Mouse (Mus musculus): Measurements from ENCODE around the gene Hhipl1. TPM values are rescaled to one million over a fixed set of nuclear protein-coding genes. Genes with fewer than 3 reads are reported as not detected.

Gene Hhipl1
- polyA plus RNA-seq, 1 experiment: 1.6 TPM

DNA sequence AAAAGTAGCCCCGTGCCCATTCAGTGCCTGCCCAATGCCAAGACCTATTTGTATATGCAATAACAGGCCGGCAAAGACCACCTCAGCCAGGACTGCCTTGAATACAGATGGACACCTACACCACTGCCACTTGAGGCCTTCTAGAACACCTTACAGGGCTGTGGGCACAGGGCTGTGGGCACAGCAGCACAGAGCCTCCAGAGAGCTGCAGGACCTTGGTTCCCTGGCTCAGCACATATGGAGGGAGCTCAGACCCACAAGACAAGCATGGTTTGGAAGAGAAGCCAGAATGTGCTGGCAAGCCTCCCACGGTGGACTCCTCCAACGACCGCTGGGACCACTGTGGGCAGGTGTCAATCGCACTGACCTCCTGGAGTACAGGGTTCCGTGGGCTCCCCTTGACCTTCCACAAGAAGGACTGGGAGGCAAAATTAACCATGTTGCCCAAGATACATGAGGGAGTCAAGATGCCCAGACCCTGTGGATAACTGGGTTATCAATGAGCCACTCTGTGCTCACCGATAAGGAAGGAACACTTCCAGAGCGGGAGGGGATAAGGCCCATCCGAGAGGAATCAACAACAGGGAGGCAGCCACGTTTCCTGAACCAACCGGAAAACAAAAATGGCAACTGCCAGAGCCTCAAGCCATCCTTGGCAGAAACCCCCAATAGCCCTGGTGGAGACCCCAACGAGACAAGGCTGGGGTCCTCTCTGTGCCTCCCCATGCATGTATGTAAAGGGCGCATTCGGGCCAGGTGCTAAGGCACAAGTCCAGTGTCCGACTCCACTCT is 34.5 kb upstream of the Hhipl1 start:
- peaks cover 4% of the 10 kb centered on the region for H3K79me3 ChIP-seq (ENCODE audit: low read depth)
- H3K4me3 ChIP-seq (ENCODE audit: insufficient read depth, poor library complexity, severe bottlenecking): no peak overlapping the region
- TF ChIP-seq MAX (IDR thresholded peaks at IDR 0.05): no peak
- TF ChIP-seq MYOD1 (IDR thresholded peaks at IDR 0.05; ENCODE audit: control insufficient read depth, insufficient read length, low read depth): no peak
- no peak for TF ChIP-seq FOSL1 (IDR thresholded peaks at IDR 0.05; ENCODE audit: insufficient read depth, low read length, poor library complexity, severe bottlenecking)
- no peak for TF ChIP-seq USF1 (IDR thresholded peaks at IDR 0.05; ENCODE audit: low read depth)
- TF ChIP-seq MYOG (IDR thresholded peaks at IDR 0.05; ENCODE audit: control insufficient read depth, extremely low read depth, insufficient read length): no peak
- no peaks in the 10 kb centered on the region for H3K27me3 ChIP-seq (ENCODE audit: control insufficient read depth, insufficient read depth, insufficient read length)
- H3K36me3 ChIP-seq (ENCODE audit: control insufficient read depth, insufficient read depth): no peaks in the 10 kb centered on the region
- no peak overlapping the region for H3ac ChIP-seq (ENCODE audit: control insufficient read depth, insufficient read length, low read depth)
- no peaks in the 10 kb centered on the region for H3K79me2 ChIP-seq (ENCODE audit: control insufficient read depth, insufficient read depth)

DNA sequence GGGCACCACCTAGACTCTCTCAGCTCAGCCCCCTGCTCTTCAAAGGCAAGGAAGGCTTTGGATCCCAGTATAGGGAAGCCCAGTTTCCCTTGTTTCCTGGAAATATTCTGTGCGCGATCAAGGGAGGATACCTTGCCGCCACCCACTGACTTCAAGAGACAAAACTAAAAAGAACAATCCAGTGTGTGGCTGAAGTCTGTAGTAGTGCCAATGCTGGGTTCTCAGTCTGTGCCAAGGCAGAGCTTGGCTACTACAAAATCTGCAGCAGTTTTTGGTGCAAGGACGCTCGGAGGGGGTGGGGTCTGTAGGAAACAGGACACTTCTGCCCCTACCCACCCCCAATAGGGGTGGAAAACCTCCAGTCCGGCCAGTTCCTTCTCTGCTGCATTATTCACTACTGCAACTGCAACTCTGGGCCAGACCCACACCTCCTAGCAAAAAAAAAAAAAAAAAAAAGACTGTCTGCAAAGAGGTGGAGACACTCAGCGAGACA is 33.9 kb upstream of the Hhipl1 start:
- no peak for TF ChIP-seq MYOG (IDR thresholded peaks at IDR 0.05; ENCODE audit: control insufficient read depth, extremely low read depth, insufficient read length)
- no peak for TF ChIP-seq CEBPB (IDR thresholded peaks at IDR 0.05; ENCODE audit: low read depth)
- TF ChIP-seq CTCF (IDR thresholded peaks at IDR 0.05; ENCODE audit: control insufficient read depth, insufficient read depth, insufficient read length): no peak
- no peak for TF ChIP-seq FOSL1 (IDR thresholded peaks at IDR 0.05; ENCODE audit: insufficient read depth, low read length, poor library complexity, severe bottlenecking)
- TF ChIP-seq MYOD1 (IDR thresholded peaks at IDR 0.05; ENCODE audit: control insufficient read depth, insufficient read length, low read depth): no peak
- no peak for TF ChIP-seq USF1 (IDR thresholded peaks at IDR 0.05; ENCODE audit: low read depth)
- no peak for TF ChIP-seq MAX (IDR thresholded peaks at IDR 0.05)
- H3K27me3 ChIP-seq (ENCODE audit: control insufficient read depth, insufficient read depth, insufficient read length): no peaks in the 10 kb centered on the region
- peaks cover 4% of the 10 kb centered on the region for H3K79me3 ChIP-seq (ENCODE audit: low read depth)
- H3ac ChIP-seq (ENCODE audit: control insufficient read depth, insufficient read length, low read depth): no peak overlapping the region
- no peak overlapping the region for H3K4me3 ChIP-seq (ENCODE audit: insufficient read depth, poor library complexity, severe bottlenecking)
- H3K79me2 ChIP-seq (ENCODE audit: control insufficient read depth, insufficient read depth): no peaks in the 10 kb centered on the region
- no peaks in the 10 kb centered on the region for H3K36me3 ChIP-seq (ENCODE audit: control insufficient read depth, insufficient read depth)

DNA sequence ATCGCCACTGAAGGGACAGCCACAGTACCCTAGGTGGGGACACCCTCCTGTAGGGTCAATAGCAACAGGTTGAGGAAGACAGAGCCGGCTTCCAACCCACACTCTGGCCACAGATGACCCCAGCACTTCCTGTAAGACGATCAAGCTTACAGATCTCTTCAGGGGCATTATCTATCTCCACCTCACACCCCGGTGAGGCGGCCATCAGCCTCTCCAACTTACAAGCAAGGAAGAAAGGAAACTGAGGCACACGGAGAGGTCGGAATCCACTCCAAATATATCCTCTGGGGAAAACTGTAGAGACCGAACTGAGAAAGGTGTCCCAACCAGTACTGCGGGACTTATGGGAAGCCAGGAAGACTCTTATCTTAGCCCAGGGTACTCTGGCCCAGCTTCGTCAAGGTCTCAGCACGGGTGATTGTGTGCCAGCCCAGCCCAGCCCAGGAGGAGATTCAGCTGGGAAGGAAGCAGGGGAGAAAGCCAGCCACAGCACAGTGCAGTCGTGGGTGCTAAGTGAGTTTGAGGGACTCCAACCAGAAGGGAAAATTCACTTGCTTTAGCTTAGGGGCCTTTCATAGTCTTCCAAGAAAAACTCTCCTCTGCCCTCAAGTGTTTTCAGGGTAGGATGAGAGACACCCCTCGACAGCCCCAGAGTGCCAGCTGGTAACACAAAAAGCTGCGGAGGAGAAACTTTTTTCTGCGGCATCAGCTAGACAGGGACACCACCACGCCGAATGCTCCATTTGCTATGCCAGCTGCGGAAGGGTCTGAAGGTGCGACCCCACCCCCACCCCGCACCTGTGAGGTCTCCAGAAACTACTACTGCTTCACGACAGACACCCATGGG is 32.4 kb upstream of the Hhipl1 start:
- Histone ChIP-seq H3K79me2 (ENCODE audit: control insufficient read depth, insufficient read depth) (no peaks in the 10 kb centered on the region), H3K79me3 (ENCODE audit: low read depth) (peaks cover 4% of the 10 kb centered on the region), H3ac (ENCODE audit: control insufficient read depth, insufficient read length, low read depth) (no peak overlapping the region), H3K27me3 (ENCODE audit: control insufficient read depth, insufficient read depth, insufficient read length) (no peaks in the 10 kb centered on the region), H3K4me3 (ENCODE audit: insufficient read depth, poor library complexity, severe bottlenecking) (no peak overlapping the region), H3K36me3 (ENCODE audit: control insufficient read depth, insufficient read depth) (no peaks in the 10 kb centered on the region)
- TF ChIP-seq MYOG (IDR thresholded peaks at IDR 0.05; ENCODE audit: control insufficient read depth, extremely low read depth, insufficient read length) (no peak), FOSL1 (IDR thresholded peaks at IDR 0.05; ENCODE audit: insufficient read depth, low read length, poor library complexity, severe bottlenecking) (no peak), USF1 (IDR thresholded peaks at IDR 0.05; ENCODE audit: low read depth) (no peak), MAX (IDR thresholded peaks at IDR 0.05) (no peak), CTCF (IDR thresholded peaks at IDR 0.05; ENCODE audit: control insufficient read depth, insufficient read depth, insufficient read length) (no peak), MYOD1 (IDR thresholded peaks at IDR 0.05; ENCODE audit: control insufficient read depth, insufficient read length, low read depth) (no peak), CEBPB (IDR thresholded peaks at IDR 0.05; ENCODE audit: low read depth) (no peak)

DNA sequence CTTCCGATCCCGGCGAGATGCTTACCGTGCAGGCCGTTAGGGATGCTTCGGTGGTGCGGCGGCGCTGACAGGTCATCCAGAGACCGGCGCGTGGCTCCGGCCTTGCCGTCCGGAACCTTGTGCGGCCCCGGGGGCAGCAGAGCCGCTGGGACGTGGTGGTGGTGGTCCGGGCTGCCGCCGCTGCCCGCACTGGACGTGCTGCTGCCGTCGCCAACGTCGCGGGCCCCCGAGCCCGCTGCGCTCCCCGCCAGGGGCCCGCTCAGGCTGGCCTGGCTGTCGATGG is 31.8 kb upstream of the Hhipl1 start:
- TF ChIP-seq MYOD1 (IDR thresholded peaks at IDR 0.05; ENCODE audit: control insufficient read depth, insufficient read length, low read depth) (no peak), CTCF (IDR thresholded peaks at IDR 0.05; ENCODE audit: control insufficient read depth, insufficient read depth, insufficient read length) (no peak), MYOG (IDR thresholded peaks at IDR 0.05; ENCODE audit: control insufficient read depth, extremely low read depth, insufficient read length) (no peak), USF1 (IDR thresholded peaks at IDR 0.05; ENCODE audit: low read depth) (no peak), MAX (IDR thresholded peaks at IDR 0.05) (no peak), CEBPB (IDR thresholded peaks at IDR 0.05; ENCODE audit: low read depth) (no peak), FOSL1 (IDR thresholded peaks at IDR 0.05; ENCODE audit: insufficient read depth, low read length, poor library complexity, severe bottlenecking) (no peak)
- Histone ChIP-seq H3K36me3 (ENCODE audit: control insufficient read depth, insufficient read depth) (no peaks in the 10 kb centered on the region), H3ac (ENCODE audit: control insufficient read depth, insufficient read length, low read depth) (no peak overlapping the region), H3K79me2 (ENCODE audit: control insufficient read depth, insufficient read depth) (no peaks in the 10 kb centered on the region), H3K27me3 (ENCODE audit: control insufficient read depth, insufficient read depth, insufficient read length) (no peaks in the 10 kb centered on the region), H3K4me3 (ENCODE audit: insufficient read depth, poor library complexity, severe bottlenecking) (no peak overlapping the region), H3K79me3 (ENCODE audit: low read depth) (peaks cover 4% of the 10 kb centered on the region)

DNA sequence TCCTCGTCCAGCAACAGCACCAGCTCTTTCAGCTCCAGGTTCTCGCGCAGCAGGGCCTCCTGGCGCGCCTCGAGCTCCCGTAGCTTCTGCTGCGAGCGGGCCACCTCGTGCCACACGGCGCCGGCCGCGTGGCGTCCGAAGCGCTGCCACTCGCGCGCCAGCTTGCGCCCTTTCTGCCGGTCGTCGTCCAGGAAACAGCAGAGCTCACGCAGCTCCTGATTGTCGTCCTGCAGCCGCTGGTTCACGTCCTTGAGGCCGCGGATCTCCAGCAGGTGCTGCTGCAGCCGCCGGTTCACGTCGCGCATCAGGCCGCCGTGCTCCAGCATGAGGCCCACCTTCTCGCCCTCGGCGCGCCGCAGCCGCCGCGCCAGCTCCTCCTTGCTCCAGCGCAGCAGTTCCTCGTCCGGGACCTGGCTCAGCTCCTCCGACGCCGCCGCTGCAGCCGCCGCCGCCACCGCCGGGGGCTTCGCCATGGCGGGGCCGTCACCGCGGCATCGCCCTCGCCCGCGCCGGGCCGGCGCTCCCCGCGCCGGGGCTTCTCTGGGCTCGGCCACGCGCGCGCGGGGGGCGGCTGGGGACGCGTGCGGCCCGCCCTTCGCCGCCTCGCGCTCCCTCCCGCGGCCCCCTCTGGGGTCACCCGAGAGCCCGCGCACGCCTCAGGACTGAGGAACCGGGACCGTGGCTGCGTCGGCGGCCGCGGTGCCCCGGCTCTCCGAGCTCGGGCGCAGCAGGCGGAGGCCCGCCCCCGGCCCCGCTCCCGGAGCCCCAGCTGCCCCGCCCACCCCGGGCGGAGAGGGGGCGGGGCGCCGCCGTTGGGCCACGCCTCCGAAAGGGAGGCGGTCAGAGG is 31.2 kb upstream of the Hhipl1 start, which contains the start of gene Ccdc85c:
Gene Ccdc85c, minus strand, starts transcription at position 765 of the 847 bp plus-strand sequence.
- no peaks in the 10 kb centered on the region for H3K36me3 ChIP-seq (ENCODE audit: control insufficient read depth, insufficient read depth)
- H3K79me3 ChIP-seq (ENCODE audit: low read depth): peaks cover 4% of the 10 kb centered on the region
- no peaks in the 10 kb centered on the region for H3K27me3 ChIP-seq (ENCODE audit: control insufficient read depth, insufficient read depth, insufficient read length)
- H3ac ChIP-seq (ENCODE audit: control insufficient read depth, insufficient read length, low read depth): peak within 1 kb of the TSS; percentile 87
- no peaks in the 10 kb centered on the region for H3K79me2 ChIP-seq (ENCODE audit: control insufficient read depth, insufficient read depth)
- no peak for TF ChIP-seq MYOG (IDR thresholded peaks at IDR 0.05; ENCODE audit: control insufficient read depth, extremely low read depth, insufficient read length)
- TF ChIP-seq CEBPB (IDR thresholded peaks at IDR 0.05; ENCODE audit: low read depth): no peak
- H3K4me3 ChIP-seq (ENCODE audit: insufficient read depth, poor library complexity, severe bottlenecking): peak within 1 kb of the TSS; percentile 43
